Mouse (Mus musculus): ENCODE data around the gene Slc7a8.

- TF ChIP-seq CTCF (IDR thresholded peaks at IDR 0.05; ENCODE audit: control insufficient read depth, insufficient read depth, low read length) (no peak), POLR2A (IDR thresholded peaks at IDR 0.05; ENCODE audit: borderline replicate concordance, control insufficient read depth, low read depth, low read length) (no peak)
Measured at GRCm38 (mm10) chr14:54734004-54734403, 47.7 kb downstream of the Slc7a8 start.

All from bone marrow, adult 2 months (tissue).